Mouse (Mus musculus): ENCODE measurements around the gene Ctr9. TPM values are rescaled to one million over a fixed set of nuclear protein-coding genes. Genes with fewer than 3 reads are reported as not detected.
A peak's percentile ranks its signal among the peaks of the same experiment; 100 is the strongest.

Gene Ctr9
- total RNA-seq, 1 experiment from 2014 or later, result 47.8 TPM

GRCm38 (mm10) chr7:111082822-111083732, 54.3 kb downstream of the Ctr9 start, which contains the start of gene Eif4g2:
Gene Eif4g2 (minus strand): TSS chr7:111083030.
- ATAC-seq (ENCODE audit: extremely low read depth, insufficient number of reproducible peaks, low FRiP score, poor library complexity, severe bottlenecking), result peak; percentile 96

DNA sequence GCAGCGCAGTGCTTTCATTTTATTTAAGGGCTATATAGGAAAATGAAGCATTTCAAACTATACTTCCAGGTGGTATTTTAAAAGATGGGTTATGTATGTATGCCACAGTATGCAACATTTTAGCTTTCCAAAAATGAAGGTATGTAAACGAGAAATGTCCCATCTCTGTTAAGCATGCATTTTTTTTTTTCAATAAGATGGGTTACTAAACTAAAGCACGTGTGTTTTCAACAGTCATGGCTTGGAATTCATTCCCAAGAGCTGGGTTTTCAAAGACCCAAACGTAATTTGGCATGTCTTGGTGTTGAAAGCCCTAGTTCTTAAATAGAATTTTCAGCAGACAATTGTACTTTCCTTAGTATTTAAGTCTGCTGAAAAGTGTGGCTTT, 55.0 kb downstream of the Ctr9 start:
- no peak for ATAC-seq (ENCODE audit: extremely low read depth, insufficient number of reproducible peaks, low FRiP score, poor library complexity, severe bottlenecking)

GRCm38 (mm10) chr7:111084443-111084842, 55.7 kb downstream of the Ctr9 start:
- no peak for ATAC-seq (ENCODE audit: extremely low read depth, insufficient number of reproducible peaks, low FRiP score, poor library complexity, severe bottlenecking)

DNA sequence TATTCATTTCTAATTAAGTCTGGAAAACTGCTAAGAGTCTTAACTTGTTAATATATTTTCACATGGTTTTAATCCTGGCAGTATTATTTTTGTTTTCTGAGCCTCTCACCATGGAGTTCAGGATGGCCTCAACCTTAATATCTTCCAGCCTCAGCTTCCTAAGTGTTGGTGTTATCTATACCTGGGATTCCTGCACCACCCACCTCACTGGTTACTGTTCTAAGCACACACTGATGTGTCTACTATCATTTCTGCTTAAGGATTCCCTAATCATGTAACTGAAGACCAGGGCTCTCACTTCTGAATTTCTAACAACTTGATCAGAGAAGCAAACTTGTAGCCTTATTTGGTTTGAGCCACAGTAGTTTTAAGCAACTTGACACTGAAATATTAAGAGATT, 56.4 kb downstream of the Ctr9 start:
- ATAC-seq (ENCODE audit: extremely low read depth, insufficient number of reproducible peaks, low FRiP score, poor library complexity, severe bottlenecking), result no peak

GRCm38 (mm10) chr7:111095169-111095568, 66.4 kb downstream of the Ctr9 start:
- ATAC-seq (ENCODE audit: extremely low read depth, insufficient number of reproducible peaks, low FRiP score, poor library complexity, severe bottlenecking), result no peak

GRCm38 (mm10) chr7:111098196-111098595, 69.4 kb downstream of the Ctr9 start:
- no peak for ATAC-seq (ENCODE audit: extremely low read depth, insufficient number of reproducible peaks, low FRiP score, poor library complexity, severe bottlenecking)

Other genes with a start within 250 kb of the Ctr9 start
- gene Rnf141, start 184.5 kb upstream of the Ctr9 start, total RNA-seq (2017), result 70.6 and 74.5 TPM in 2 replicates
- gene Lyve1, start 165.7 kb upstream of the Ctr9 start, total RNA-seq (2017), result not detected in 2 replicates
- gene Mrvi1, start 46.5 kb upstream of the Ctr9 start, total RNA-seq (2017), result 2.1 and 3.5 TPM in 2 replicates
- gene Eif4g2, start 54.1 kb downstream of the Ctr9 start, total RNA-seq (2017), result 857 and 887 TPM in 2 replicates